Mouse (Mus musculus): ENCODE measurements around the gene Ganc.

- TF ChIP-seq CTCF (IDR thresholded peaks at IDR 0.05; ENCODE audit: extremely low read depth, insufficient read length, insufficient replicate concordance, low read depth, low read length) (no peak), POLR2A (IDR thresholded peaks at IDR 0.05; ENCODE audit: low read depth, low read length) (no peak)
Measured at GRCm38 (mm10) chr2:120397951-120398350, 5.7 kb upstream of the Ganc start.

Measured in small intestine, adult 2 months (tissue).